Mouse (Mus musculus): ENCODE data around the gene Sgsm2. TPM values are rescaled to one million over a fixed set of nuclear protein-coding genes. Genes with fewer than 3 reads are reported as not detected.

Gene Sgsm2
- total and polyA plus RNA-seq, 2 experiments from 2014 or later, result 18.9 to 47.1 TPM

- Histone ChIP-seq H3K4me2 (ENCODE audit: low read depth) (peak within 1 kb of the TSS; percentile 78), H3K4me1 (ENCODE audit: insufficient read depth) (peaks cover 11% of the 10 kb centered on the region; the same call in 1 of the 2 replicates)
- 2% methylated on average over 70 of the region's 70 CpGs for WGBS
These were observed 66.4 kb downstream of the Sgsm2 start, which contains the start of gene Mnt for GRCm38 (mm10) chr11:74830256-74831161. Mnt (plus strand) TSS chr11:74830920.

GRCm38 (mm10) chr11:74829812-74830211, 67.0 kb downstream of the Sgsm2 start:
- peak; percentile 28 for ATAC-seq
- Histone ChIP-seq H3K9ac (peak overlapping the region; percentile 97), H3K36me3 (ENCODE audit: insufficient read depth) (no peaks in the 10 kb centered on the region), H3K27ac (ENCODE audit: low read depth, low read length) (peak overlapping the region; percentile 96), H3K4me2 (ENCODE audit: low read depth) (peak overlapping the region; percentile 78), H3K9me3 (ENCODE audit: low read length) (no peaks in the 10 kb centered on the region), H3K4me3 (ENCODE audit: low read depth, low read length) (peak overlapping the region; percentile 99), H3K27me3 (ENCODE audit: insufficient read depth, low read length) (no peaks in the 10 kb centered on the region), H3K4me1 (ENCODE audit: insufficient read depth) (peaks cover 11% of the 10 kb centered on the region; the same call in 1 of the 2 replicates)
- no peak for DNase-seq
- peak; percentile 37 for TF ChIP-seq CTCF (IDR thresholded peaks at IDR 0.05; ENCODE audit: low read depth)
- under 1% methylated on average over 20 of the region's 20 CpGs for WGBS

More at GRCm38 (mm10) chr11:74830256-74831161, 66.4 kb downstream of the Sgsm2 start, which contains the start of gene Mnt:
- peak within 1 kb of the TSS; percentile 97 for H3K9ac ChIP-seq
- peak; percentile 99 for DNase-seq
- 0 out of 2 replicates have a peak, but pooled peaks have one; percentile 16 for TF ChIP-seq CTCF (IDR thresholded peaks at IDR 0.05; ENCODE audit: low read depth)
- H3K4me3 ChIP-seq (ENCODE audit: low read depth, low read length), result peak within 1 kb of the TSS; percentile 99
- no peaks in the 10 kb centered on the region for H3K27me3 ChIP-seq (ENCODE audit: insufficient read depth, low read length)
- H3K9me3 ChIP-seq (ENCODE audit: low read length), result no peaks in the 10 kb centered on the region
- peak; percentile 88 for ATAC-seq
- peak within 1 kb of the TSS; percentile 96 for H3K27ac ChIP-seq (ENCODE audit: low read depth, low read length)
- H3K36me3 ChIP-seq (ENCODE audit: insufficient read depth), result no peaks in the 10 kb centered on the region

- 15% methylated on average over 11 of the region's 11 CpGs for WGBS
- ATAC-seq, result no peak
- Histone ChIP-seq H3K27ac (ENCODE audit: low read depth, low read length) (no peak overlapping the region), H3K9ac (no peak overlapping the region), H3K27me3 (ENCODE audit: insufficient read depth, low read length) (no peaks in the 10 kb centered on the region), H3K4me3 (ENCODE audit: low read depth, low read length) (peak overlapping the region; percentile 99), H3K4me1 (ENCODE audit: insufficient read depth) (peaks cover 11% of the 10 kb centered on the region; the same call in 1 of the 2 replicates), H3K4me2 (ENCODE audit: low read depth) (peak overlapping the region; percentile 78), H3K9me3 (ENCODE audit: low read length) (no peaks in the 10 kb centered on the region), H3K36me3 (ENCODE audit: insufficient read depth) (no peaks in the 10 kb centered on the region)
- DNase-seq, result no peak
- TF ChIP-seq CTCF (IDR thresholded peaks at IDR 0.05; ENCODE audit: low read depth), result no peak
These were observed 67.8 kb downstream of the Sgsm2 start for GRCm38 (mm10) chr11:74828965-74829550.

GRCm38 (mm10) chr11:74828404-74828931, 68.4 kb downstream of the Sgsm2 start:
- ATAC-seq, result no peak
- DNase-seq, result no peak
- H3K27ac ChIP-seq (ENCODE audit: low read depth, low read length), result no peak overlapping the region
- H3K36me3 ChIP-seq (ENCODE audit: insufficient read depth), result no peaks in the 10 kb centered on the region
- peaks cover 8% of the 10 kb centered on the region; the same call in 1 of the 2 replicates for H3K4me1 ChIP-seq (ENCODE audit: insufficient read depth)
- no peak overlapping the region for H3K4me3 ChIP-seq (ENCODE audit: low read depth, low read length)
- no peak overlapping the region for H3K9ac ChIP-seq
- TF ChIP-seq CTCF (IDR thresholded peaks at IDR 0.05; ENCODE audit: low read depth), result peak; percentile 20; the same call in 1 of the 2 replicates
- H3K4me2 ChIP-seq (ENCODE audit: low read depth), result no peak overlapping the region
- H3K27me3 ChIP-seq (ENCODE audit: insufficient read depth, low read length), result no peaks in the 10 kb centered on the region
- WGBS, result 21% methylated on average over 2 of the region's 2 CpGs
- no peaks in the 10 kb centered on the region for H3K9me3 ChIP-seq (ENCODE audit: low read length)

- H3K4me1 ChIP-seq (ENCODE audit: insufficient read depth), result peaks cover 6% of the 10 kb centered on the region; the same call in 1 of the 2 replicates
- no peak overlapping the region for H3K4me3 ChIP-seq (ENCODE audit: low read depth, low read length)
- no peaks in the 10 kb centered on the region for H3K9me3 ChIP-seq (ENCODE audit: low read length)
- H3K9ac ChIP-seq, result no peak overlapping the region
- WGBS, result 79% methylated on average over 7 of the region's 7 CpGs
- DNase-seq (no peak), ATAC-seq (no peak)
- no peak overlapping the region for H3K4me2 ChIP-seq (ENCODE audit: low read depth)
- no peaks in the 10 kb centered on the region for H3K36me3 ChIP-seq (ENCODE audit: insufficient read depth)
- no peak overlapping the region for H3K27ac ChIP-seq (ENCODE audit: low read depth, low read length)
- no peaks in the 10 kb centered on the region for H3K27me3 ChIP-seq (ENCODE audit: insufficient read depth, low read length)
- TF ChIP-seq CTCF (IDR thresholded peaks at IDR 0.05; ENCODE audit: low read depth), result no peak
These were observed 69.0 kb downstream of the Sgsm2 start for GRCm38 (mm10) chr11:74827791-74828403.

GRCm38 (mm10) chr11:74826702-74827101, 70.2 kb downstream of the Sgsm2 start:
- 92% methylated on average over 5 of the region's 5 CpGs for WGBS
- no peak overlapping the region for H3K4me2 ChIP-seq (ENCODE audit: low read depth)
- ATAC-seq, result no peak

More at GRCm38 (mm10) chr11:74826702-74827101, 70.2 kb downstream of the Sgsm2 start:
- no peak overlapping the region for H3K9ac ChIP-seq
- H3K4me1 ChIP-seq (ENCODE audit: insufficient read depth), result peaks cover 6% of the 10 kb centered on the region; the same call in 1 of the 2 replicates
- H3K27ac ChIP-seq (ENCODE audit: low read depth, low read length), result no peak overlapping the region
- no peak for TF ChIP-seq CTCF (IDR thresholded peaks at IDR 0.05; ENCODE audit: low read depth)
- no peak overlapping the region for H3K4me3 ChIP-seq (ENCODE audit: low read depth, low read length)
- H3K36me3 ChIP-seq (ENCODE audit: insufficient read depth), result no peaks in the 10 kb centered on the region
- no peaks in the 10 kb centered on the region for H3K9me3 ChIP-seq (ENCODE audit: low read length)
- no peak for DNase-seq
- no peaks in the 10 kb centered on the region for H3K27me3 ChIP-seq (ENCODE audit: insufficient read depth, low read length)
